Mouse (Mus musculus) lung, postnatal 36 days (tissue): Measurements from ENCODE around the gene Dusp15.

Experiments
- DNase-seq: peaks from one replicate; pipeline ENCODE4 v3.0.0; 2022; ENCODE audit warnings: mixed read lengths

The Dusp15 gene

GRCm38 (mm10) chr2:152951065-152951849 is at the start of gene Dusp15:
Gene Dusp15, minus strand, starts transcription at chr2:152951698.
- no peak for DNase-seq

GRCm38 (mm10) chr2:152997046-152997445 is 45.5 kb upstream of the Dusp15 start:
- no peak for DNase-seq

GRCm38 (mm10) chr2:152991529-152991928 is 40.0 kb upstream of the Dusp15 start:
- DNase-seq = no peak

- DNase-seq = no peak
These were observed 34.1 kb upstream of the Dusp15 start for GRCm38 (mm10) chr2:152985582-152985981.

- no peak for DNase-seq
These were observed 25.5 kb upstream of the Dusp15 start for GRCm38 (mm10) chr2:152976991-152977390.

- no peak for DNase-seq
These were observed 14.1 kb upstream of the Dusp15 start for GRCm38 (mm10) chr2:152965555-152965954.

- peak; percentile 84 for DNase-seq
These were observed 10.7 kb upstream of the Dusp15 start, which contains the start of gene Ttll9 for GRCm38 (mm10) chr2:152962091-152962793. Gene Ttll9, plus strand, starts transcription at chr2:152962485.

GRCm38 (mm10) chr2:152958116-152958515 is 6.6 kb upstream of the Dusp15 start:
- DNase-seq = no peak

- no peak for DNase-seq
These were observed 587 bp upstream of the Dusp15 start for GRCm38 (mm10) chr2:152951850-152952720.

GRCm38 (mm10) chr2:152950358-152951064 is 987 bp downstream of the Dusp15 start:
- no peak for DNase-seq

- no peak for DNase-seq
These were observed 3.0 kb downstream of the Dusp15 start for GRCm38 (mm10) chr2:152948438-152949020.

GRCm38 (mm10) chr2:152947098-152947497 is 4.4 kb downstream of the Dusp15 start:
- peak; percentile 42 for DNase-seq

GRCm38 (mm10) chr2:152944013-152944412 is 7.5 kb downstream of the Dusp15 start:
- DNase-seq = no peak

GRCm38 (mm10) chr2:152943568-152943967 is 7.9 kb downstream of the Dusp15 start:
- DNase-seq = no peak

- no peak for DNase-seq
These were observed 8.5 kb downstream of the Dusp15 start for GRCm38 (mm10) chr2:152942898-152943515.

GRCm38 (mm10) chr2:152941776-152942175 is 9.7 kb downstream of the Dusp15 start:
- no peak for DNase-seq

GRCm38 (mm10) chr2:152941106-152941505 is 10.4 kb downstream of the Dusp15 start:
- no peak for DNase-seq

- DNase-seq = peak; percentile 65
These were observed 11.7 kb downstream of the Dusp15 start for GRCm38 (mm10) chr2:152939846-152940245.

GRCm38 (mm10) chr2:152933614-152934013 is 17.9 kb downstream of the Dusp15 start:
- DNase-seq = peak; percentile 48

- DNase-seq = peak; percentile 41
These were observed 18.4 kb downstream of the Dusp15 start, which contains the start of gene Foxs1 for GRCm38 (mm10) chr2:152933048-152933447. Gene Foxs1, minus strand, starts transcription at chr2:152933208.

GRCm38 (mm10) chr2:152931456-152932160 is 19.9 kb downstream of the Dusp15 start:
- no peak for DNase-seq
